Mouse (Mus musculus) frontal cortex, postnatal 36 days (tissue): ENCODE data around the gene Ulk4.
A peak's percentile ranks its signal among the peaks of the same experiment; 100 is the strongest.
"Not testable (repeated sequence)": the region's sequence is repeated elsewhere in the genome, so short reads cannot be mapped to it uniquely, and the experiment has no call there.

Experiments used
- DNase-seq, 2 experiments: peaks; one replicate each; pipeline ENCODE4 v3.0.0; 2022; ENCODE audit warnings: low spot score in 2 of 2

Gene Ulk4

DNA sequence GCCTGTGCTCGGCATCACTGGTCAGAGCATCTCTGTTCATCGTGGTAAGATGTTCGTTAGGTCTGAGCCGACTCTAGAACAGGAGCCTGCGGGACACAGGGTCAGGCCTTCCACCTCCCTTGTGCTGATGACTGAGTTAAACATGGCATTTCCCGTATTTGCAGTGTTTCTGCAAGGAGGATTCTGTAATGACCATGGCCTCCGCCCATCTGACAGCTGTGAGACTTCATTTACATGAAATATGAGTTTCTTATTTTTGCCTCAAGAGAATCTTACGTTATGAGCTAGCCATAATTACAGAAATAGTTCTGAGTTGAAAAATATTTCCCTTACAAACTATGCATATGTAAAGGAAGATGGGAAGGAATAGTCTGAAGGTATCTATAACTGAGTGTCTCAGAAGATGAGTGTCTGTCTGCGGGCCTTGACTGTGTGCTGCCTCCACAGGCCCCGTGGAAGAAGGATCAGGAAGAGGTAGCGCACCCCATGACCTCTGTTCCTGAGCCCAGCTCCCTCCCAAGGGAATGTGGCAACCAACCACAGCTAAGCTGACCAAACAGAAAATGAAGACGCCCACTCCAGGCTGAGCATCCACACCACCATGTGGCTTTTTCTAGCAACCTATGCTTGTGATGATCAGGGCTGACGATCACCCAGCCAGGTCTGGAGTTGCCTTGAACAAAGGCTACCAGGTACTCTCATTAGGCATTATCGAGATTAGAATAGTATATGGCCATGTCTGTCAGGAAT is 212.2 kb downstream of the Ulk4 start:
- DNase-seq, result peak in 1 of 2 experiments; percentile 44

DNA sequence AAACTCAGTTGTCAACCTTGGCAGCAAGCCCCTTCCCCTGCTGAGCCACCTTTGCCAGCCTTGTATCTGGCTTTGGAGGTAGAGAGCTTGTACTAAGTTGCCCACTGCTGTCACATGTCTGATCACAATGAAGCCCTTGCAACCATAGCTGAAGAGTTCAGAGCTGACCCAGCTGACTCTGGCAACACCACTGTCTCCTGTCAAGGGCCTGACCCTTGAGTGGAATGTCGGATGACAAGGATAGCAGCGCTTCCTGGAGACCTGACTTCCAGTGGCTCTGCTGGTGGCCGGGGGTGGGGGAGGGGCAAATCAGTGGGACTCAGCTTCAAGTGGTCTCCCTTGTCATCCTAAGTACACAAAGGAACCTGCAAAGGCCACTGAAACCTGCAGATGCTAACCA is 214.3 kb downstream of the Ulk4 start:
- DNase-seq, result no peak

DNA sequence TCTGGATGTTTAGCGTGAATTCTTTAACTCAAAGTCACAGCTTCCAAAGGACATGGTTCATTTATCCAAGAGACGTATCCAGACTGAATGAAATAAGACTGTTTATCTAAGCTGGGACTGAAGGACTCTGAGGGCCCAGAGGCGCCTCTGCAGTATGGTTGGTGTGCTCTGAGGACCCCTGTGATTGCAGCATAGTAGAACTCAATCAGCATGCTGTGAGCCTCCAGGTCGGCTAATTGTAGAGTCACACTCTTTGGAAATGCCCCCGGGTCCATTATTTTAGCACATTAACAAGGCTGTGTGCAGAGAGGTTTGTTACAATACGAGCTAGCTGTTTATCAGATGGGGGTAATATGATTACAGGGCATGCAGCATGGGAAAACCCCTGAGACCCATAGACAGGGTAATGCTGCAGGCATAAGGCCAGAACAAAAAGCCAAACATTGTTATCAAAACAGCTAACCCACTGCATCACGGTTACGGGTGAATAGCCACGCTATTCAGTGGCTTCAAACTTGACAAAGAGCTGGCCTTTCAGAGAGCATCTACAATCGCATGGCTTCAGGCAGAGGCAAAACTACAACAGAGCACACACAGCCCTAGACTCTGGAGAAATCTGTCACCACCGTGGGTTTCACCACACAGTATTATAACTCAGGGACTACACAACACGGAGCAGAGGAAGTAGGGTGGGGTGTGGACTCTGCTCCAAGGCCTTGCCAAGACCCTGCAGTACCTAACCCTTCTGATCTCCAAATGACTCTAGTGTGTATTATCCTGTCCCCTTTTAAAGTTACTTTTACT is 215.0 kb downstream of the Ulk4 start:
- no peak for DNase-seq

DNA sequence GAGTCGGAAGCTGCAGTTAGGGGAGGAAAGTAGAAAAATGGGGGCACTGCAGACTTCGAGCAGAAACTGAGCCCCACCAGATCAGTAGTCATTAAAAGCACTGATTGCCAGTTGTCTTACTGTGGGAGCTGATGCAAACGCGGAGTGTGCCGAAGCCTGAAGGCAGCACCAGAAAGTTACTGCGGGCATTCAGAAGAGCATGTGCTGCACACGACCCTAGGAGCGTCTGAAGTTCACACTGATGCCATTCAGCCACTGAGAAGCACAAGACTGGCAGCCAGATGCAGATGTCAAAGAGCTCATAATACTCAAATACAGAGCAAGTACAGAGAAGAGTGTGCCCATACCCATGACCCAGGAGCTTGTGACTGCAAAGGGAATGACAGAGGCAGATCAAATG is 216.7 kb downstream of the Ulk4 start:
- no peak for DNase-seq

DNA sequence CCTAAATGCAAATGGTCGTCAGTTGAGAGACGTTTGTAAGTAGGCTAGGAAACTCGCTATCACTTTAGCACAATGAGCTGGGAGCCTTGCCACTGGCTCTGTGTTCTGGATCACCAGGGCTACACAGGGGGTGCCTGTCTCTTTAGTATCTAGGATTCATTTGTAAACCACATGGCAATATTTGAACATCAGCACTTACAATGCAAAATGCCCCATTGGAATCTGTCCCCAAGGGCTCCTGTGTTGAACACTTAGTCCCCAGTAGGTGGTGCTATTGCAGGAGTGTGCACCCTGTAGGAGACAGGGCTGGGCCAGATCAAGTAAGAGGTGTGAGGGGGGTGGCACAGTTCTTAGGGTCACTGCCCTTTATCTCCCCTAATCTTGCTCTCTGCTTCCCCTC is 217.7 kb downstream of the Ulk4 start:
- DNase-seq, result no peak

DNA sequence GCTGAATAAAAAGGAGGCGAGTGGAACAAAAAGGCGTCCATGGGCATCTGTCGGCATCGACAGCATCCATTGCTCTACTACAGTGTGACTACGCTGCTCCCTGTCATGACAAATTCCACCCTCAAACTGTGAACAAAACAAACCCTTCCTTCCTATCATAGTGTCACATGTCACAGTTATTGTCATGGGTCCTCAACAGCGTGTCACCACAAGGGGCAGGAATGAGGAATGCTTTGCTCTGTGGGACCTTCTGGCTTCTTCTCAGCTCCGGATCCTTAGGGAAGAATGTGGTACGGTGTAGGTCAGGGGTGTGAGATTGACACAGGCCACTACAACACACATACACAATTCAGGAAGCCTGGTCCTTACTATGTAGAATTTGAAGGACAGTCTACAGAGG is 218.5 kb downstream of the Ulk4 start:
- no peak for DNase-seq

DNA sequence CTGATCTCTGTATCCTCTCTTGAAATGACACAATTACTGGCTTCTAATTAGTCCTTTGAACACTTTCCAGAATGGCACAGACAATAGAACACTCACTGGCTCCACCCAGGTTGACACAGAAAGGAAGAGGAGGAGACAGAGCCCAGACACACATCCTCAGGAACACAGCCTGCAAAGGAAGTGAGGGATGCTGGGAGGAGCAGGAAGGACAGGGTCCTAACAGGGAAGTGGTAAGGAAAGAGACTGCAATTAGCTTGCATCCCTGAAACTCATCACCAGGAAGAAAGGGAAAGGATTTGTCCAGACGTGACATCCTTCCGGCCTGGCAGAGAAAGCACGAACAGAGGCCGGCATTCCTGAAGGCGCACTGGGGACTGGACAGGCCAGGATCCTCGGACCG is 218.9 kb downstream of the Ulk4 start:
- no peak for DNase-seq

DNA sequence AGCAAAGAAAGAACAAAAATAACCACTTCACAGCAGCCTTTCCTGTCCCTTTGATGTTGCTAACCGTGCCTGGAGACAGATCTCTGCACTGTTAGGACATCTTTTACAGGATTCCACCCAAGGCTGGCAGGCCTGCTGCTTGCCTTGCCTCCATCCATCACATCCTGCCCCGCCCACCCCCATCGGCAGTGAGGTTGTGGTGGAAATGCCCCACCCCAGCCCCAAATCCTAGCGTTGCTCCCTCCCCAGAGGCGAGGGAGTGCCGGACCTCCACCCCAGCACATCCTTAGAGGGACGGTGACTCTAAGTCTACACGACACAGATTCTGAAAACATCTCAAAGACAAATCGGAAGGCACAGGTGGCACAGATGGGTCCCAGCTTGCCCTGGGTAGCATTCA is 219.6 kb downstream of the Ulk4 start:
- DNase-seq, result no peak

DNA sequence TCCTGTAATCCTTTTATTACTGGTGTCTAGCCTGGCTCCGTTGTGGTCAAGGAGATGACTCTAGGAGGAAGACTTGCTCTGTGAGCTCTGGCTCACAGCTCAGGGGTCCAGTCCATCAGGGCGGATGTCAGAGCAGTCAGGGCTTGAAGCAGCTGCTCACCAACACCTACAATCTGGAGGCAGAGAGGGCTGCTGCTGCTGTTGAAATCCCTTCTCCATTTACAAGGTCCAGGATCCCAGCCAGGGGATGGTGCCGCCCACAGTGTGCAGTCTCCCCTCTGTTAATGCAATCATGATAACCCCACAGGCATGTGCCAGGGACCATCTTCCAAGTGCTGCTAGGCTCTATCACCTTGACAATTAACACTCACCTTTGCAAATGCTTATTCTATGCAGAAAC is 220.5 kb downstream of the Ulk4 start:
- DNase-seq, result no peak

DNA sequence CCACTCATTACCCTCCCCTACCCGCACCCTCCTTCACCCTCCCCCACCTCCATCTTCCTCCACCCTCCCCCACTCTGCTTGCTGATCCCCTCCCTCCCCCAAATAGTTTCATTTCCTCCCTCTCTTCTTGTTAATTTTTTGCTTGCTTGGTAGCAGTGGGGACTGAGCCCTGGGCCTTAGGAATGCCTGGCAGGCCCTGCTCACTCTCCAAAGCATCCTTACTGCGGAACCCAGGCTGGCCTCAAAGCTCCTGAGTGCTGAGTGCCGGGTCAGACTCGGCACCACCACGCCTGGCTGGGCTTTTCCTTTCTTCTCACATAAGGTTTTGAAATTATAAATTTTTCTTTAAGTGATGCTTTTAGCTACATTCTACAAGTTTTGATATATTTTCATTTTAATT is 221.0 kb downstream of the Ulk4 start:
- DNase-seq, result no peak

DNA sequence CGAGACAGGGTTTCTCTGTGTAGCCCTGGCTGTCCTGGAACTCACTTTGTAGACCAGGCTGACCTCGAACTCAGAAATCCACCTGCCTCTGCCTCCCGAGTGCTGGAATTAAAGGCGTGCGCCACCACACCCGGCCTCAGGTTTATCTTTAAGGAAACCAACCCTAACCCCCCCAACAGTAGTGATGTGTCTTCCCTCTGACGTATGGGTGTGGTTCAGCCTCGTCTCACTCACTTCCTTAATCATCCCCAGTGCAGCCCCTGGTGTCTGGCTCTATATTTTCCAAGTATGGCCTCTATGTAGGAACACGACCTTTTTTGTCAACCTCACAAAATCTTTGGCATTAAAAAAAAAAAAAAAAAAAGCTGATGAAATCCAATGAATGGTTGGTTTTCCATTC is 231.3 kb downstream of the Ulk4 start:
- not testable (repeated sequence) for DNase-seq

DNA sequence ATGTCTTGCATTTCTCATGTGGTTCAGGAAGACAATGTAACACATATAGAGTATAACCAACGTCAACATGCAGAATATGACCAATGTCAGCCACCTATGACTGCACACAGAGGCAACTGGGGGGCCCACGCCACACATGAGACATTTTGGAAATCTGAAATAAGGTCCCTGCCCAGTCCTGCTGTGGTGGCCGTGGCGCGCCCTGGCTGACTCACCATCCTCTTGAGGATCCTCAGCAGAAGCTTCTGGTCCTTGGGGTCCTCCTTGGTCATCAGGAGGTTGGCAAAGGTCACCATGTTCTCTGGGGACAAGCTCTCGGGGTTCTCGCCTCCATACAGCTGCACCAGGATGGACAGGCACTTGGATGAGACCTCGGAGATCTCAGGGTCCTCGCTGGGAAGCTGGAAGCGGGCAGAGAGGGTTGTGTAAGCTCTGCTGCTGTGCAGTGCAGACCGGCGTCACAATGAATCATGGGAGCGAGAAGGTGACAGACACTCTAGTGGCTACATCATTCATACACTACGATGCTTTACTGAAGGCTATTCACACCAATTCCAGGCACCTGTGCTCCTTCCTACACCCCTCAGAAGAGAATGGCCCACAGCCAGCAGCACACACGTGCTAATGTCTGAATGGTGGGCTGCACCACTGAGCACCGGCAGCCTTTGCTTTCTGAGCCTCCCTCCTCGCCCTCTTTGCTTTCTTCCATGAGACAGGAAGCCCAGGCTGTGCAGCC is 232.4 kb downstream of the Ulk4 start:
- DNase-seq, result no peak

DNA sequence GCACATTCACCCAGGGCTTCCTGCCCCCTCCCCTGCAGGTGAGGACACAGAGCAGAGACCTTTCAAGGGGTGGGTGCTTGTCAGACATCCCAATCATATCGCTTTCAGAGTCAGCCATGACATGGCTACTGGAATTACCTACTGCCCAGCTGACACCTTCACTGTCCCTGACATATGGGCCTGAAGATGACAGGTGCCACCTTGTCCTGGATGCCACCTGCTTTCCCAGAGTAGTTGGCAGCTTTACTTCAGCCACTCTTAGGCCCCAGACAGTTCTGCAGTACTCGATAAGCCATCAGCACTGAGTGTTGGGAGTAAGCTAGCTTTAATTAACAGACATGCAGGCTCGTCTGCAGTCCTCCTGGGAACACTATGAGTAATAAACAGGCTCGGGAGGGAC is 234.0 kb downstream of the Ulk4 start:
- no peak for DNase-seq

DNA sequence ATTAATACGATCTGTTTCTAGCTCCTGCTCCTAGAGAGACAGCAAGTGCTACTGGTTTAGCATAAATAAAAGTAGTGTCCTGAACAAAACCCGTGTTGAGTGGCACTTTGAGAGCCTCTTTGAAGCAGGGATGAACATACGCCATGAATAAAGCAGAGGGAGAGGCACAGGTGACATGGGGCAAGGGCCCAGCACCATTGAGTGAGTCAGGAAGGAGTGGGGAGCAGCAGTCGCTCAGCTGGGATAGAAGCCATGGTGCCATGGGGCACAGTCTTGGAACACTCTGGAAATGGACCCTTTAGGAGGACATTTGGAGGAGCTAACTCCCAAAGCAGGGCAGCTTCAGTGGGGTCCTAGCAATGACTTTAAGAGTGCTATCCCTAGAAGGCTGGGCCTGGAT is 238.6 kb downstream of the Ulk4 start:
- no peak for DNase-seq

DNA sequence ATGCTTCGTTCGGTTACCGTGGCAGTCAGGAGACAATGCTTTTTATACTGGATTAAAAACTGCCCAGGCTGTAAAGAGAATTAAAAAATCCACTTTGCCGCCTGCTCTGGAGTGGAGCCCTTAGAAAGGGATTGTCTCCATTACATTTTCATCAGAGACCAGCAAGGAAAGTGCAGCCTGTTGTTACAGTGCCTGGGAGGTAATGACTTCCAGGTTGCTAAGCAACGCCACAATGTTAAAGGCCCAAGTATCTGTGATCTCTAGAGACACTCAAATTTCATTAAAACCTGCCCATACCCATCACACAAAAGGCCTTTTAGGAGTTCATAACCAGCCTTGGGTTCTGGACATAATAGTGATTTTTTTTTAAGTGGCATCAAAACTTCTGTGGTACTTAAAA is 239.0 kb downstream of the Ulk4 start:
- no peak for DNase-seq

DNA sequence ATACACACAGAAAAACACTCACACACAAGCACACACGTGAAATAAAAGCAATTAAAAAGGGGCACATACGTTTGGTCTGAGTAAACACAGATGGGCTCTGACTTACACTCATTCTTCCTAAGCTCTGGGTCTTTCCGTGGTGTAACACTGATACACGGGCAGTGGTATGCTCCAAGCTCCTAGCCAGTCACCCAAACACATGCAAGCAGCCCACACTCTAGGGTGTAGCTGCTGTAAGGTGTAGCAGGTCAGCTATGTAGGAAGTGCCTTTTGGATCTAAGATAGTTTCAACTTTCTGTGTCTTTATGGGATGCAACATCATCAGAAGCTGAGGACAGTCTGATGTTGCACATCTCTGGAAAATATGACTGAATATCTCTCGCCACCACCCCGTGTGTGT is 241.7 kb downstream of the Ulk4 start:
- no peak for DNase-seq

DNA sequence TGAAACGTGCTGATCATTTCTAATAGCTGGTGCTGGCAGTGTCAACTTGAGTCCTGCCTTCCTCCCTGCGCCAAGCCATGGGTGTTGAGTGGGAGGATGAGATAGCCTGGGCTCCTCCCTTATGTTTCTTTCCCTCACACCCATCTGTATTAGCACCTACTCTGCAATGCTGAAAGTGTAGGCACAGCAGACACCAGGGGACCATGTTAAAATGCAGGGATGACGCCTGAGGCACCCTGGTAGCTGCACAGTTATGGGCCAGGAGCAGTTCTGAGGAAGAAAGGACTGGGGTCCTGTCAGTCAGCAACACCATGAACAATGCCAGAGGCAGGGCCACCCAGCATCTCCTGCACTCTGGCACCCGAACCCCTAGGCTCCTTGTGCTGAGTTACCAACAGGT is 243.4 kb downstream of the Ulk4 start:
- no peak for DNase-seq

DNA sequence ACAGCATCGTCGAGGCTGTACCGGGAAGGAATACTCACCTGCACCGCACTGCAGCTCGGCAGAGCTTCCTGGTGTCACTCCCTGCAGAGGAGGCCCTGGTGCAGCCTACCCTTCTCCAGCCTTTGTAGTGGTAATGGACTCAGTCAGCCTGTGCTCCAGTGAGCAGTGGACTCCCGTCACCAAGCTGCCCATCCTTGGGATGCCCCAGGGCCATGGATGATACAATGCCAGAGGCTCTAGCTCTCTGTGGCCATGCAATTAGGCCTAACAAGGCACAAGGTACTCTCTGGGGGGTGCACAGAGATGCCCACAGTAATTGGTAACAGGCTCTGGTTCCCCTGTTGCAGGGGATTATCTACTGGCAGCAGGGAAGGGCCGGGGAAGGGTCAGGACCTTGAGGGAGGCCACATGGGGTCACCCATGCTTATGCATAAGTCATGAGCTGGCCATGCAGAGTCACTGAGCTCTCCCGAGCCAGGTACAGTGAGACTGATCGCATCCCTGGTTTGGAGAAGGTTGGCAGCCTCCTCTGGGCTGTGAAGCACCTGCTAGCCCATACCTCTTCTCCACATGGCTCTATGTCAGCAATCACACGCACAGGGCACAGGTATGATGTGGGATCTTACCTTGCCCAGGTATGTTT is 244.6 kb downstream of the Ulk4 start:
- no peak for DNase-seq

DNA sequence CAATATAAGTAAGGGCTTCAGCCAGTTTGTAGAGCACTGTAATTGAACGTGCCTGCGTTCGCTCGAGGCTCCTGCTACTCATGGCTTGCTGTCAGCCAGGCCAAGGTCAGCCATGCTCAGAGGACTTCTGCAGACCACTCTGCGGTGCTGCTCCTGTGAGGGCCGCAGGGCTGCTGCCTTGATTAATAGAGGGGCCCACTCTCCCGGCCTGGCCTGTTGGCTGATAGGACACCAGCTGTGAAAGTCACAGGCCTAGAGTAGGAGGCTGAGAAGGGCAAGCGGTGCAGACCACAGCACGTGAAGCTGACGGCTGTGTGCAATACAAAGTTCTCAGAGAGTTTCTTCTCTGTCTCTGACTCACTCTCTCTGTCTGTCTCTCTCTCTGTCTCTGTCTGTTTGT is 246.0 kb downstream of the Ulk4 start:
- no peak for DNase-seq

DNA sequence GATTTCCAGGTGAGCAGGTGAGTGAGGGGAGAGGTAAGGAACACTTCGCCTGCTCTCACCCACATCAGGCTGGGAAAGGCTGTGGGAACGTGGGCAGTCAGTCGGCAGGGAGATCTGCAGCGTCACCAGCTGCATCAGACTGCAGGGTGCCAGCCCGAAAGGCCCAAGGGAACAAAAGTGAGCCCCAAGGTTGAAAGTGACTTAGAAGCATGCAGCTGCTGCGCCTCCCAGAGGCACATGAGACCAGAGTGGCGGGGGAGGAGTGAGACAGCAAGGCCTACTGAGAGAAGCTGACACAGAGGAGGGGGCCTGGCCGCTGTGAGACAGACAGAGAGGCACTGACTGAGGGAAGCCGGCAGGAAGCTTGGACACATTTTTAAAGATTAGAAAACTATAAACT is 247.2 kb downstream of the Ulk4 start:
- DNase-seq, result no peak

DNA sequence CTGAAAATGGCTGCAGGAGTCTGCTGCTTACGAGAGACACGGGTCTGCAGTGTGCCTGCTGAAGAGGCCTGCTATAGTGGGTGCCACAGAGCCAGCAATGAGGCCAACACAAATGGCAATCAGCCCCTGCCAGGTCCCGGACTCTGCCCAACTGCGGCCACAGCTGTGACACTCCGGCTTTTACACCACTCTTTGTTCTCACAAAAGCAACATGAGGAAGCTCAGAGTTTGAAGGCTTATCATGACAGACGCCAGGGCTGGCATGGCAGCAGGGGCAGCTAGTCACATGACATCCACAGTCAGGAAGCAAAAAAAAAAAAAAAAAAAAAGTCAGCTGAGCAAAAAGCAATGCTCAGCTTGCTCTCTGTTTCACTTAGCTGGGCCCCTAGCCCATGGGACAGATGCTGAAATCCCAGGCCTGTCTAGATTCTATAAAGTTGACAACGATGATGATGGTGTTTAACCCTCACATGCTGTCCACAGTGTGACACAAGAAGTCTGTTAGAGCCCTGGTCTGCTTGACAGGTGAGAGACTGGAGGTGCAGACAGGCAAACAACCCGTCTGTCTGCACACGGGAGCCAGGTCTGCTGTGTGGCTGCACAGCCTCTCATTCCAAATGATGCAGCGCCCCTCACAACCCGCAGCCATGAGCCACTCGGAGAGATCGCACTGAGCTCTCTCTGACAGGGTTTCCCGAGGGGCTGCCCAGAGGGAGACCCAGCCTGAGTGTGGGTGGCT is 253.3 kb downstream of the Ulk4 start:
- DNase-seq, result peak in 1 of 2 experiments; percentile 7

DNA sequence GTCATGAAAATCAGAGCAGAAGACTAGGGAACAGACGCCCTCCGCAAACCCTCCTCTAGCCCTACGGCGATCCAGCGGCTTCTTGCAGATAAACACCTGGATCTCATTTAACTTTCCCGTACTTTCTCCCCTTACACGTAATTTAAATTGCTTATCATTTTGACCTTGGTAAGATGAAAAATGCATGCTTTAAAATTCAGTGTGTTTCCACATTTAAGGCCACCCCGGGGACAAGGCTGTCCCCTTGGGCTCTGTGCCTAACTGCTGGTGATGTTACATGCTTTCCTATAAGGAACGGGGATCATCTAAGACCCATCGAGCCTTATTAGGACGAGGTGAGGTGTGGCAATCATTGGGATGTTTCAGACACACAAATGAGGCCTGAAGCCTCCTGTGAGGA is 256.6 kb downstream of the Ulk4 start:
- no peak for DNase-seq
